Mouse (Mus musculus) effector memory CD4-positive, alpha-beta T cell, adult 5 months (primary cell): ENCODE measurements around the gene Lrrc20. TPM values are rescaled to one million over a fixed set of nuclear protein-coding genes. Genes with fewer than 3 reads are reported as not detected.

Source experiments
- polyA plus RNA-seq: library from polyadenylated mRNA; unstranded; fragments of 100-300 nt; shearing (Covaris generic); gene quantifications from one replicate; pipeline ENCODE4 v1.2.1, GENCODE M21; 2017

The Lrrc20 gene
- 4.5 TPM for polyA plus RNA-seq

DNA sequence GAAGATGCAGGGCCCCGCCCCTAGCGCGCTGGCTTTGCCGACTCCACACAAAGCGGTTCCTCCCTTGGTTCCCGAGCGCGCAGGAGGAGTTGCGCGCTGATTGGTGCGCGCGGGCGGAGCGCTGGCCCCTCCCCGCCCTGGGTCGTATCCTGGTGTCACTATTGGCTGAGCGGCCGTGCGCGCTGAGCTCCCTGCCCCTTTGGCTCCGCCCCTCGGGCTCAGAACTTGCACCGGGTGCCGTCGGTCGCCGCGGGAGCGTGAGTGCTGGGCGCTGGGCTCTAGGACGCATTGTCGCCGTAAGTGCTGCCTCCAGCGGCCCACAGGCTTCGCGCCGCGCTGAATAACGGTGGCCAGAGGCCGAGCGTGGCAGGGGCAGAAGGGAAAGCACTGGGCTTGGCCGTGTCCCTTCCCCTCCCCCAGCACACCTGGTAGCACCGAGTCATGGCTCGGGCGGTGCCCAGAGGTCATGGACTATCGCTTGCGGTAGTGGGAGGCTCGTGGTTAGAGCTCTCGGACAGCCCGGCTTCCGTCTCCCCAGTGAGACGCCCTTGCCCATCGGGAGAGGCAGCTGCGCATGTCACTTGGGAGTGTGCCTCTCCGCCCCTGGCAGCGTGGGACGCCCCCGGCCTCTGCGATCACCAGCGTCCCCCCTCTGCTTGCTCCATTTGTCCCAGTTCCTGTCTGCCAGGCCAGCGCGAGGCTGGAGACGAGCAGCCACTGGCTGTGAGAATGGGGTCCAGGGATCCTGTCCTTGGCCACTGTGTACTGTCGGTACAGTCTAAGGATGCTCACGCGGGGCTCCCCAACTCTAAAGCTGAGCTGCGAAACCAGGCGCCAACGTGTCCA lies at the start of gene Lrrc20:
Gene Lrrc20 (plus strand): TSS at position 208 of the 846 bp plus-strand sequence.

DNA sequence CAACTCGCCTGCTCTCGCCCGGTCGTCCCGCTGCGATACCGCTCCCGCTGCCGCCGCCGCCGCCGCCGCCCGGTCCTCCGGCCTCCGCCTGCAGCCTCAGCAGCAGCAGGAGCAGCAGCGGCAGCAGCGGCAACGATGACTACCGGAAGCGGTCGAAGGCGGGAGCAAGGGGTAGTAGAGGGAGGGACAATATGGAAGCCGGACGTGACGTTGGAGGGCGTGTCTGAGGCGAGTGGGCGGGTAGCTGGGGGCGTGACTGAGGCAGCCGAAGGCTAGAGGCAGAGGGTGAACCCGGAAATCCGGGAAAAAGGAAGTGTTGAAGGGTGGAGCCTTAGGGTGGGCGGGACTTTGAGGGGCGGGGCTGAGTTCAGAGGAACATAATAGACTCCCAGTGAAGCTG lies 23.0 kb upstream of the Lrrc20 start, which contains the start of gene Eif4ebp2:
Gene Eif4ebp2 (minus strand): TSS at position 17 of the 400 bp plus-strand sequence.

Other genes with a start within 250 kb of the Lrrc20 start
- not detected for gene Adamts14, start 202.4 kb upstream of the Lrrc20 start, polyA plus RNA-seq
- gene Prf1, start 178.0 kb upstream of the Lrrc20 start, polyA plus RNA-seq, result 24.1 TPM
- gene Pald1, start 92.3 kb upstream of the Lrrc20 start, polyA plus RNA-seq, result 0.20 TPM
- gene Nodal, start 57.8 kb upstream of the Lrrc20 start, polyA plus RNA-seq, result not detected
- 14.4 TPM for gene Eif4ebp2, start 23.1 kb upstream of the Lrrc20 start, polyA plus RNA-seq
- not detected for gene Npffr1, start 119.7 kb downstream of the Lrrc20 start, polyA plus RNA-seq
- gene Ppa1, start 172.8 kb downstream of the Lrrc20 start, polyA plus RNA-seq, result 39.4 TPM
- gene Sar1a, start 204.5 kb downstream of the Lrrc20 start, polyA plus RNA-seq, result 301 TPM
- gene Tysnd1, start 219.7 kb downstream of the Lrrc20 start, polyA plus RNA-seq, result 23.8 TPM
- 2.6 TPM for gene Aifm2, start 239.5 kb downstream of the Lrrc20 start, polyA plus RNA-seq